Mouse (Mus musculus) forebrain, embryonic 12.5 days (tissue): ENCODE measurements at regions not wholly inside any gene's neighbourhood (a gene's known extent, or its start where the extent isn't known, plus 50 kb on each side); places are given as distances from the start of the nearest gene placed in this dataset.

Source experiments
- ATAC-seq: fragments of 200-750 bp; cut with Nextera tagmentation; 2 replicates; pipeline ENCODE4 v1.8.0; 2017; ENCODE audit warnings: moderate TSS enrichment; ENCODE audit not compliant: low FRiP score
- H3K27ac ChIP-seq: fragments of 300-500 bp; sonication (generic); 2 replicates; pipeline ENCODE4 v1.5.1; 2016; ENCODE audit warnings: mild to moderate bottlenecking
- H3K27me3 ChIP-seq: fragments of 300-500 bp; sonication (generic); 2 replicates; pipeline ENCODE4 v1.6.1; 2016; ENCODE audit warnings: mild to moderate bottlenecking
- H3K36me3 ChIP-seq: fragments of 300-500 bp; sonication (generic); replicated peaks from 2 replicates; pipeline ENCODE4 v1.6.1; 2016; ENCODE audit warnings: mild to moderate bottlenecking
- H3K4me1 ChIP-seq: fragments of 300-500 bp; sonication (generic); 2 replicates; pipeline ENCODE4 v1.6.1; 2016
- H3K4me2 ChIP-seq: fragments of 300-500 bp; sonication (generic); 2 replicates; pipeline ENCODE4 v1.6.1; 2016; ENCODE audit warnings: mild to moderate bottlenecking, moderate library complexity
- H3K4me3 ChIP-seq: fragments of 300-500 bp; sonication (generic); replicated peaks from 2 replicates; pipeline ENCODE4 v1.5.1; 2016; ENCODE audit warnings: mild to moderate bottlenecking
- H3K9ac ChIP-seq: fragments of 300-500 bp; sonication (generic); 2 replicates; pipeline ENCODE4 v1.6.1; 2016; ENCODE audit warnings: mild to moderate bottlenecking
- H3K9me3 ChIP-seq: fragments of 300-500 bp; sonication (generic); 2 replicates; pipeline ENCODE4 v1.6.1; 2016
- WGBS: fragments of 180-500 bp; shearing (Covaris S2); methylation state at CpG from one replicate; pipeline ENCODE4 v1.1.7; 2016; 5-methylcytosine and 5-hydroxymethylcytosine counted together

DNA sequence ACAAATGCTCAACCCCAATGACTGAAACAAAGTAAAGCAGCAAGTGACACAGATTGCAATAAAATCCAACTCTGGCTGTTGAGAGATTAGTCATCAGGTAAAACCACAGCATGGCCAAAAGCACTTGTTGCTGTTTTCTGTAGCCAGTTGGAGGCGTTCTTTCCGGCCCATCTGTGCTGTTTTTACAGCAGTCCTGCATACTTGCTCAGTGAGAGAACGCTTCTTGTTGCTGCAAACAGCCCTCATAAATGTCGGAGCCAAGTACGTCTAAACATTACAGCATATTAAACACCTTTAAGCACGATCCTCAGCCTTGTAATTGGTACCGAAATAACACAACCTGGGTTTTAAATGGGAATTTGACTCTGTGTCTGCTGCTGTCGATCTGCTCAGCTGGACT, 65.6 kb upstream of the Hs3st3a1 start:
- Histone ChIP-seq H3K9me3 (no peaks in the 10 kb centered on the region), H3K4me1 (no peaks in the 10 kb centered on the region), H3K9ac (no peak overlapping the region), H3K27ac (no peak overlapping the region), H3K4me2 (no peak overlapping the region), H3K27me3 (no peaks in the 10 kb centered on the region), H3K4me3 (no peak overlapping the region), H3K36me3 (no peaks in the 10 kb centered on the region)
- ATAC-seq: no peak
- WGBS: 83% methylated on average over 8 of the region's 8 CpGs

DNA sequence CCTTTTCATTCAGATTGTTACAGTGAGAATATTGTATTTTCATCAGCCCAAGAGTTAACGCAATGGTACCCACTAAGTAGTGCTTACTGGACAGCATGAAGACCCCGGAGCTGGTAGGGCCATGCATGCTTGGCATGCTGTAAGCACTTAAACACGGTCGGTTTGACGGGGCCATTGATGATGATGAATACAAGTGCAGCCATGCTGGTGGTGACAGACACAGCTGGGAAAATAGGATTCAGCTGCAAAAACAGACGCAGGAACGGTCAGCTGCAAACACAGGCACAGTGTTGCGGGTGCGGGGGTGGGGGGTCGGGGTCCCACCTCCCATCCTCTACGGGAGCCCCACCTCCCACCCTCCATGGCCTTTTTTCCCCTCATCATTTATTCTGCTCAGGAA, 99.7 kb upstream of the Hs3st3a1 start:
- no peaks in the 10 kb centered on the region for H3K9me3 ChIP-seq
- WGBS: 77% methylated on average over 11 of the region's 11 CpGs
- H3K9ac ChIP-seq: no peak overlapping the region
- ATAC-seq: no peak
- H3K4me2 ChIP-seq: no peak overlapping the region
- H3K27me3 ChIP-seq: no peaks in the 10 kb centered on the region; the same call in 1 of the 2 replicates
- no peak overlapping the region for H3K4me3 ChIP-seq
- H3K27ac ChIP-seq: no peak overlapping the region
- no peaks in the 10 kb centered on the region for H3K36me3 ChIP-seq
- H3K4me1 ChIP-seq: no peaks in the 10 kb centered on the region; the same call in 1 of the 2 replicates

DNA sequence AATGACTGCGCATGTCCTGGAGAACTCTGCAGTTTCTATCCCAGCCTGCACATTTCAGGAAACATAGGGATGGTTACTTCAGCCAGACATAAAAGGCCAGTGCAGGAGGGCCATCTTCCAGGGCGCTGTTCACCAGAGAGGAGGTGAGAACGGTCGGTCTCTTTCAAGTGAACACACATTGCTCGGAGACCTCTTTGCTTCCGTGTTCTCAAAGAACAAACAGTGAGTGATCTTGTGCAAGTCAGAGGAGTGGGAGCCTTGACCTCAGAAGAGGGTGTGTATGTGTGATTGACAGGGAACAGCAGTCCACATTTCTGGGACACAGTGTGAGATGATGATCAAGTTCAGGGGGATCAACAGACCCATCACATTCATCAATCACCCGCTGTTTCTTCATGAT, 102.7 kb upstream of the Hs3st3a1 start:
- WGBS: 90% methylated on average over 7 of the region's 7 CpGs
- no peak overlapping the region for H3K9ac ChIP-seq
- no peaks in the 10 kb centered on the region for H3K27me3 ChIP-seq
- H3K9me3 ChIP-seq: no peaks in the 10 kb centered on the region
- no peak overlapping the region for H3K4me3 ChIP-seq
- no peak overlapping the region for H3K27ac ChIP-seq
- no peaks in the 10 kb centered on the region for H3K36me3 ChIP-seq
- H3K4me2 ChIP-seq: no peak overlapping the region
- peaks cover 4% of the 10 kb centered on the region for H3K4me1 ChIP-seq
- no peak for ATAC-seq

DNA sequence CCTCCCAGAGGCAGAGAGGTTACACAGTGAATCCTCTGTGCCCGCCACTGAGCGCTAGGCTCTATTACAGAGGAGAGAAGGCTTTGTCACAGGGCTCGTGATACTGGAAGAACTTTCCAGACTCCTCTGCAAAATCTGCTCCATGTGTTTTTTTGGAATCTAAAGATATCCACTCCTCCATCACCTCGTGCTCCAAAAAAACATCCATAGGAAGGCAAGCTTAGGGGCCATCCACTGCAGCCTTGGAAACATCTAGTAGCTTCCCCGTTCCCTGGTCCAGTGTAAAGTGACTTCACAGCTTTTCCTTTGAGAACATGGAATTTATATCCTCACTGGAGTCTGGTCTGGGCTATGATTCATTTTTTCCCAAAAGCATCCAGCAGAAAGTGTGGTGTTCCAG, 103.3 kb upstream of the Hs3st3a1 start:
- no peak overlapping the region for H3K4me2 ChIP-seq
- H3K4me1 ChIP-seq: peaks cover 4% of the 10 kb centered on the region
- H3K4me3 ChIP-seq: no peak overlapping the region
- ATAC-seq: no peak
- WGBS: 83% methylated on average over 5 of the region's 5 CpGs
- no peak overlapping the region for H3K27ac ChIP-seq
- no peaks in the 10 kb centered on the region for H3K36me3 ChIP-seq
- no peaks in the 10 kb centered on the region for H3K27me3 ChIP-seq
- H3K9me3 ChIP-seq: no peaks in the 10 kb centered on the region
- H3K9ac ChIP-seq: no peak overlapping the region

DNA sequence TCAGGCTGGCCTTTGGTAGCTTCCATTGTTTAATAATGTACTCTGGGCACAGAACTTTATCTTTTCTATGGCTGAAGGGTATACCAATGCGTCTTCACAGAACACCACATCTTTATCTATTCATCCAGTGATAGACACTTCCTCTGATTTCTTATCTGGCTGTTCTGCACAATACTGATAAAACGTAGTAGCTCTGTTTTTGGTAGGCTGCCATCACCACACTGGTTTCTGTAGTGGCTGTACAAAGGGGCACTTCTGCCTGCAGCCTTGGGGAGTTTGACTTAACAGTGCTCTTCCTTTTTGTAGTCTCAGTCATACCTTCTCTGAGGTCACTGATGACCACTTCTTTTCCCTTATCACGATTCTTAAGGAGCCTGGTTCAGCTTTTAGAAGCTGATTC, 106.0 kb upstream of the Hs3st3a1 start:
- ATAC-seq: no peak
- H3K4me2 ChIP-seq: no peak overlapping the region
- no peaks in the 10 kb centered on the region for H3K27me3 ChIP-seq
- H3K9me3 ChIP-seq: no peaks in the 10 kb centered on the region
- H3K36me3 ChIP-seq: no peaks in the 10 kb centered on the region
- 87% methylated on average over 3 of the region's 3 CpGs for WGBS
- H3K9ac ChIP-seq: no peak overlapping the region
- H3K4me3 ChIP-seq: no peak overlapping the region
- H3K4me1 ChIP-seq: peaks cover 4% of the 10 kb centered on the region; the same call in 1 of the 2 replicates
- H3K27ac ChIP-seq: no peak overlapping the region

DNA sequence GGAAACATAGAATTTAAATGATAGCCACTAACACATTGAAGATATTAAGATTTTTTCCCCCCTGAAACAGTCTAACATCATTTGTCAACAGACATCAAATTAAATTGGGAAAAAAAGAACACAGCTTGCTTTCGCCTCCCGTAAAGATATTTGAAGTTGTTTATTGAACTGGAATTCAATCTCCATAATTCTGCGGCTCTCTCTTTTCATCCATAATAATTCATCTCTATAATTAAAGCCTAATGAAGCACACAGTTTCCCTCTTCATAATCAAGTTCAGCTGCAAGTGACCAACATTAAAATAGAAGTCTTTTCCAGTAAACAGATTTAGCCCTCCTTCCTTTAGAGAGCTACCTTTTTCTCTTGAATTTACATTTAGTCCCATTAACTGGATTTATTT, 107.4 kb upstream of the Hs3st3a1 start:
- Histone ChIP-seq H3K4me3 (no peak overlapping the region), H3K4me2 (no peak overlapping the region), H3K9ac (no peak overlapping the region), H3K9me3 (no peaks in the 10 kb centered on the region), H3K27me3 (no peaks in the 10 kb centered on the region), H3K36me3 (no peaks in the 10 kb centered on the region), H3K4me1 (peaks cover 4% of the 10 kb centered on the region; the same call in 1 of the 2 replicates), H3K27ac (no peak overlapping the region)
- ATAC-seq: no peak
- WGBS: 50% methylated on average over 3 of the region's 3 CpGs

DNA sequence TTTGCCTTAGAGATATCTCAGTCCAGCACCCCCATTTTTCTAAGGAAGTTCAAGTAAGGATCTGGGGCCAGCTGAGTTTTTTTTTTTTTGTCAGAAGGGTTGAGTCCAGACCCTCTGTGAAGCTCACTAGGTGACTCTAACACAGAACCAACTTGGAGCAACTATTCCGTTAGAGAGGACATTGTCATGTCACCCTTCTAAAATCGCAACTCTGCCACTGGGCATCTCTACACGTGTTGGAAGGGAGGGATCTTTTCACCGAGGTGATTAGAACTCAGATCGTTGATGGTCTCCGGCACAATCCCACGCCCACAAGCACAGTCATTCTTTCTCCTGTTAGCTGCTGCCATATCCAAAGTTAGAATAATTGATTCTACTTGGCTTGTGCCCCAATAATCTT, 108.5 kb upstream of the Hs3st3a1 start:
- no peaks in the 10 kb centered on the region for H3K27me3 ChIP-seq
- ATAC-seq: no peak
- H3K9ac ChIP-seq: no peak overlapping the region
- H3K4me2 ChIP-seq: no peak overlapping the region
- no peaks in the 10 kb centered on the region for H3K36me3 ChIP-seq
- no peaks in the 10 kb centered on the region for H3K9me3 ChIP-seq
- no peak overlapping the region for H3K27ac ChIP-seq
- 88% methylated on average over 7 of the region's 7 CpGs for WGBS
- peaks cover 4% of the 10 kb centered on the region; the same call in 1 of the 2 replicates for H3K4me1 ChIP-seq
- no peak overlapping the region for H3K4me3 ChIP-seq

DNA sequence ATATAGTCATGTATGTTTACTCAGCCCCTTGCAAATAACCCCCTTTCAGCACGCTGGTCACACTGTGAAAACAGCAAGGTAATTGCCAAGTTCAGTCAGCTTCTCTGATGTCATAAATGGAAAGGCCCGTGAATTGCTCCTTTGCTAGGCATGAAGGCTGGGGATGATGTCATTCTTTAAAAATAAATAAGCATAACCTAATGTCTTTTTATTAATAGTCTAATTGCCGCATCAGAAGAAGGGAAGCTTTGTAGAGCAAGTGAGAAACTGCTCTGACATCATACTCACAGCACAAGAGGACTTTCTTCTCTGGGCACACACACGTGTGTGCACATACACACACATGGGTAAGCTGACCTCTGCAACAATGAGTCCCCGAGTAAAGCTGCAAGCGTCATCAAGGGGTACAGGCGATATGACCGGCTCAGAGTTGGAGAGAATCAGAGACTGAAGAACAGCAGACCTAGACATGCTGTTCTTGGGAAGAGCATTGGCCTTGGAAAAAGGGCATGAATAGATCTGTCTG, 113.2 kb upstream of the Hs3st3a1 start:
- no peaks in the 10 kb centered on the region for H3K4me1 ChIP-seq
- no peak overlapping the region for H3K27ac ChIP-seq
- no peak overlapping the region for H3K4me2 ChIP-seq
- H3K9me3 ChIP-seq: no peaks in the 10 kb centered on the region
- no peak overlapping the region for H3K9ac ChIP-seq
- H3K36me3 ChIP-seq: no peaks in the 10 kb centered on the region
- no peak overlapping the region for H3K4me3 ChIP-seq
- no peaks in the 10 kb centered on the region for H3K27me3 ChIP-seq
- no peak for ATAC-seq
- WGBS: 82% methylated on average over 8 of the region's 8 CpGs

DNA sequence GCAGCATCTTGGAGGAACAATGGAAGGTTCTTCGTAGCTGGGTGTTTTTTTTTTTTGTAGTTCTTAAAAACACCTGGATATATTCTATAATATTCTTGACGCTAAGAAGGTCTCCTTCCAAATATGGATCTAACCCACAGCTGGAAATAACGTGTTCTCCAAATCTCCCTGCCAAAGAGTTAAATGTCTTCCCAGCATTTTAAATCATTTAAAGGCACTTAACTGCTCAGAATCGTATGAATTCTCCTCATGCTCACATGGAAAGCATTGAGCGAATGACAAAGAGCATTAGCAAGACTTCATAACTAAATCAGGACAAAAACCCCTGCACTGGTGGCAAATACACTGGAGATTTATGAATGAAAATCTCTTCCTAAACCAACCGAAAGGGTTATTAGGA, 117.7 kb upstream of the Hs3st3a1 start:
- Histone ChIP-seq H3K9me3 (no peaks in the 10 kb centered on the region), H3K9ac (no peak overlapping the region), H3K27me3 (no peaks in the 10 kb centered on the region), H3K27ac (no peak overlapping the region), H3K4me3 (no peak overlapping the region), H3K36me3 (no peaks in the 10 kb centered on the region), H3K4me1 (no peaks in the 10 kb centered on the region), H3K4me2 (no peak overlapping the region)
- ATAC-seq: no peak
- WGBS: 88% methylated on average over 6 of the region's 6 CpGs

DNA sequence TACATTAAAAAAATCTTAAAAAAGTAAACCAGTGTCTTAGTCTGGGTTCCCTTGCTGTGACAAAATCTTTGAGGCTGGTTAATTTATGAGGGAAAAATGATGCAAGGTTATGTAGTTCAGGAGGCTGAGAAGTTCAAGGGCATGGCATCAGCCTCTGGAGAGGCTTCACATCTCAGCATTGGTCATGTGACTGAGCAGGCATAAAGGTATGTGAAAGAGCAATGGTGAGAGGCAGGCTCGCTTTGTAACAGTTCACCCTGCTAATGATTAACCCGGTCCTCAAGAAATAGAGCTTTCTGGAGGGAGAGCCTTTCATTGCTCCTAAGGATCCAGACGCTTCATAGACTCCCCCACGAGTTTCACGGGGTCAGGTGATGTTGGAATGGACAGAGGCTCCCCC, 120.1 kb upstream of the Hs3st3a1 start:
- H3K36me3 ChIP-seq: no peaks in the 10 kb centered on the region
- no peak overlapping the region for H3K4me3 ChIP-seq
- WGBS: 78% methylated on average over 5 of the region's 5 CpGs
- no peaks in the 10 kb centered on the region for H3K9me3 ChIP-seq
- no peak overlapping the region for H3K4me2 ChIP-seq
- ATAC-seq: no peak
- H3K27ac ChIP-seq: no peak overlapping the region
- no peak overlapping the region for H3K9ac ChIP-seq
- H3K27me3 ChIP-seq: no peaks in the 10 kb centered on the region
- H3K4me1 ChIP-seq: no peaks in the 10 kb centered on the region

DNA sequence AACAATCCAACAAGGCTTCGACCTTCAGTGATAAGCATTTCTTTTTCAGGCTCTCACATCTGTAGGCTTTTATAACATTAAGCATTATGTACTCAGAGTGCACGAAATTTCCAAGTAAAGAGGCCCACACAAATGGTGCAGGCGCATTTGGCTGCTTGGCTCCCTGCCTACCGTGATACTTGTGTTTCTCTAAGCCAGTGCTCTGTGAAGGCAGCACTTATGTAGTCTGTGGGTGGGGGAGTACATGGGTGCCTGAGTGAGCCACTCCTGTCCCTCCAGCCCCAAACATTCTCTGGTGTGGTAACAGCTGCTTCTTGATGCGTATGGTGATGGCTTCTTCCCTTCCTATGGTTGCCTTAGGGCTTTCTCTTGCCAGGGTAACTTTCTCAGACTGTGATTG, 121.9 kb upstream of the Hs3st3a1 start:
- 84% methylated on average over 5 of the region's 5 CpGs for WGBS
- Histone ChIP-seq H3K4me2 (no peak overlapping the region), H3K4me1 (no peaks in the 10 kb centered on the region), H3K9me3 (no peaks in the 10 kb centered on the region), H3K4me3 (no peak overlapping the region), H3K36me3 (no peaks in the 10 kb centered on the region), H3K27me3 (no peaks in the 10 kb centered on the region), H3K27ac (no peak overlapping the region), H3K9ac (no peak overlapping the region)
- no peak for ATAC-seq

DNA sequence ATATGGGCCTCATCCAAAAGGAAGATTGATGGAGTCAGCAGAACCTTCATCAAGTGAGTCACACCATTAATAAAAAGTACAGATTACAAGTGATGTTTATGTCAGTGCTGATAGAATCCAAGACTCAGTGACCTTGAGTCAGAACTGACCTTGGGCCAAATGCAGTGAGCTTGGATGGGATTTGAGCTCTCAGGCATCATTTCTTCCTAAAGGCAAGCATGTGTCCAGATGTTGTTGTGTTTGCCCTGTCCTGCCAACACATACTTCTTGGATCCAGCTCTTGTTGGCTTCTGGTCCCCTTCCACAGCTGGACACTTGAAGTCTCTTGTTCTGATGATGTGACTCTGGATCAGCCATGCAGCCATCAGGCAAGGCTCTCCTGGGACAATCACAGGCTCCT, 125.3 kb upstream of the Hs3st3a1 start:
- no peaks in the 10 kb centered on the region for H3K9me3 ChIP-seq
- no peak overlapping the region for H3K4me3 ChIP-seq
- no peak overlapping the region for H3K9ac ChIP-seq
- H3K27ac ChIP-seq: no peak overlapping the region
- H3K27me3 ChIP-seq: no peaks in the 10 kb centered on the region
- H3K36me3 ChIP-seq: no peaks in the 10 kb centered on the region
- no peak overlapping the region for H3K4me2 ChIP-seq
- ATAC-seq: no peak
- H3K4me1 ChIP-seq: no peaks in the 10 kb centered on the region

DNA sequence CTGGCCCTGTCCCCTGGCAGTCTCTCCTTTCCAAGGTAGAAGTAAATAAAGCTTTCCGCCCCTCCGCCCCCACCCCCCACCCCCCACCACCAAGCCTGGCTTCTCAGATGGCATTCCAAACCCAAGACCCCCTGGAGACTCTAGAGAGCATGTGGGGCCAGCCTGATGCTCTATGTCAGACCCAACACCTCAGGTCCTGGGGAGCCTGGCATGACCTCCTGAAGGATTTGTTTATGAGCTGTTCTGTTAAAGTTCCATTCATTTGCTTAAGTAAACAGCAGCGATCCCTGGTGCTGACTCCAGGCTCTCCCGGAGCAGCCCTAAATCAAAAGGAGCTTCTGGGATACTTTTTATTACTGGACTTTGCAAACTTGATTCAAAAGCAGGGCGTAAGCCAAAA, 137.3 kb upstream of the Hs3st3a1 start:
- Histone ChIP-seq H3K4me1 (no peaks in the 10 kb centered on the region), H3K27ac (no peak overlapping the region), H3K9ac (no peak overlapping the region), H3K4me3 (no peak overlapping the region), H3K27me3 (no peaks in the 10 kb centered on the region), H3K36me3 (no peaks in the 10 kb centered on the region), H3K9me3 (no peaks in the 10 kb centered on the region), H3K4me2 (no peak overlapping the region)
- no peak for ATAC-seq
- WGBS: 30% methylated on average over 5 of the region's 5 CpGs

DNA sequence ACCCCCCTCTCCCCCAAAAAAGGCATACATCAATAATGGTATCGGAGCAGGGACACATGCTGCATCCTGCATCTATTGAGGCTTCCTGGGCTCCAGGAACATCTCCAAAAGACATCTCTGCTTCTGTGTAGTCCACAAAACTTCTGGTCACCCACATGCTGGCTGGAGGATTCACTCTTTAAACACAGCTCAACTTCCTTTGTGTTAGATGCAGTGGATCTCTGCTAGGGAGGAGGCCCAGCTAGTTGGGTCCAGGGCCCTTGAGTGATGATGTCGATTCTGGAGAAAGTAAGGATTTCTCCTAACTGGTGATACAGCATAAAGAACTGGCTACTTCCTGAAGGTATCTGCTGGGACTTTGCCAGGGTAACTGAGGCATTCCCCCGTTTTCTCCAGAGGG, 146.9 kb upstream of the Hs3st3a1 start:
- Histone ChIP-seq H3K4me1 (no peaks in the 10 kb centered on the region), H3K9me3 (no peaks in the 10 kb centered on the region), H3K27ac (no peak overlapping the region), H3K27me3 (no peaks in the 10 kb centered on the region), H3K4me2 (no peak overlapping the region), H3K36me3 (no peaks in the 10 kb centered on the region), H3K4me3 (no peak overlapping the region), H3K9ac (no peak overlapping the region)
- no peak for ATAC-seq
- WGBS: 86% methylated on average over 3 of the region's 3 CpGs
